Mouse (Mus musculus) CH12.LX (cell line): ENCODE results near the gene Btbd6. TPM values are rescaled to one million over a fixed set of nuclear protein-coding genes. Genes with fewer than 3 reads are reported as not detected.

Experiments
- DNase-seq: peaks from one replicate; pipeline ENCODE4 v3.0.0-alpha.2; 2013; ENCODE audit errors: extremely low read depth
- H3K27ac ChIP-seq: 2 replicates; pipeline ENCODE4 v1.5.1; 2012; ENCODE audit warnings: low read depth, mild to moderate bottlenecking, control low read depth, moderate library complexity; ENCODE audit not compliant: insufficient read depth
- H3K27me3 ChIP-seq: replicated peaks from 2 replicates; pipeline ENCODE3; 2012; ENCODE audit warnings: inconsistent platforms
- H3K36me3 ChIP-seq, 2 experiments: replicated peaks in 1 of 2; 2 replicates each; pipeline versions ENCODE3 to v1.6.1; 2012; ENCODE audit warnings: inconsistent platforms in 1 of 2, low read length in 1 of 2, mild to moderate bottlenecking in 1 of 2, mixed read lengths in 1 of 2, moderate library complexity in 1 of 2; ENCODE audit not compliant: control insufficient read depth in 1 of 2, insufficient read depth in 1 of 2
- H3K4me1 ChIP-seq, 2 experiments: 2 replicates each; pipeline ENCODE4 v1.6.1; 2012; ENCODE audit warnings: inconsistent platforms in 1 of 2, moderate library complexity in 1 of 2; ENCODE audit not compliant: insufficient read depth in 2 of 2, control insufficient read depth in 1 of 2
- H3K4me2 ChIP-seq: 2 replicates; pipeline ENCODE4 v1.6.1; 2012; ENCODE audit warnings: low read depth, mild to moderate bottlenecking, control low read depth; ENCODE audit not compliant: poor library complexity, insufficient read depth, severe bottlenecking
- H3K4me3 ChIP-seq, 3 experiments: fragments of 150-350 bp in 1 of 3; sonication (generic) in 1 of 3; replicated peaks in 1 of 3; 2 replicates each; pipeline versions ENCODE3 to v1.5.1; 2011 to 2012; ENCODE audit warnings: low read depth in 2 of 3, low read length in 2 of 3, mild to moderate bottlenecking in 2 of 3, moderate library complexity in 2 of 3, control low read depth in 1 of 3, improper control_type of control experiment in 1 of 3, inconsistent platforms in 1 of 3, mixed read lengths in 1 of 3; ENCODE audit not compliant: poor library complexity in 1 of 3
- H3K79me2 ChIP-seq: replicated peaks from 2 replicates; pipeline ENCODE4 v1.6.1; 2012; ENCODE audit warnings: mild to moderate bottlenecking, moderate library complexity; ENCODE audit not compliant: control insufficient read depth, poor library complexity, insufficient read depth, severe bottlenecking; ENCODE audit errors: extremely low read depth
- H3K9ac ChIP-seq: 2 replicates; pipeline ENCODE4 v1.6.1; 2012; ENCODE audit warnings: low read depth, mild to moderate bottlenecking, control low read depth, moderate library complexity; ENCODE audit not compliant: insufficient read depth
- H3K9me3 ChIP-seq: replicated peaks from 2 replicates; pipeline ENCODE3; 2012; ENCODE audit warnings: low read length, inconsistent platforms, mixed read lengths
- BHLHE40 ChIP-seq: IDR thresholded peaks from 2 replicates; pipeline ENCODE4 v1.6.1; 2011; ENCODE audit warnings: mild to moderate bottlenecking, low read depth, low read length, improper control_type of control experiment
- CHD2 ChIP-seq: IDR thresholded peaks from 2 replicates; pipeline ENCODE4 v1.6.1; 2011; ENCODE audit warnings: low read length, improper control_type of control experiment
- CTCF ChIP-seq, 2 experiments: IDR thresholded peaks in 1 of 2; conservative IDR thresholded peaks in 1 of 2; 2 replicates each; pipeline ENCODE4 v1.5.1; 2011 to 2012; ENCODE audit warnings: low read depth in 2 of 2, low read length in 2 of 2, improper control_type of control experiment in 1 of 2, inconsistent platforms in 1 of 2, mild to moderate bottlenecking in 1 of 2, moderate library complexity in 1 of 2
- E2F4 ChIP-seq: IDR thresholded peaks from 2 replicates; pipeline ENCODE4 v1.6.1; 2011; ENCODE audit warnings: low read depth, low read length, improper control_type of control experiment; ENCODE audit not compliant: insufficient replicate concordance
- GABPA ChIP-seq: IDR thresholded peaks from 2 replicates; pipeline ENCODE4 v1.6.1; 2012; ENCODE audit warnings: low read depth, low read length, improper control_type of control experiment, inconsistent platforms; ENCODE audit not compliant: insufficient replicate concordance
- JUN ChIP-seq: IDR thresholded peaks from 2 replicates; pipeline ENCODE4 v1.6.1; 2011; ENCODE audit warnings: low read depth, mild to moderate bottlenecking, low read length, improper control_type of control experiment, moderate library complexity; ENCODE audit not compliant: insufficient read depth
- KAT2A ChIP-seq: IDR thresholded peaks from 2 replicates; pipeline ENCODE4 v1.6.1; 2012; ENCODE audit warnings: low read length, improper control_type of control experiment, inconsistent platforms; ENCODE audit not compliant: insufficient replicate concordance
- MEF2A ChIP-seq: IDR thresholded peaks from 2 replicates; pipeline ENCODE4 v1.6.1; 2014; ENCODE audit warnings: low read depth, mild to moderate bottlenecking, inconsistent platforms, low read length, improper control_type of control experiment, borderline replicate concordance
- MXI1 ChIP-seq: IDR thresholded peaks from 2 replicates; pipeline ENCODE4 v1.6.1; 2011; ENCODE audit warnings: mild to moderate bottlenecking, low read depth, low read length, improper control_type of control experiment
- NRF1 ChIP-seq: IDR thresholded peaks from 2 replicates; pipeline ENCODE4 v1.6.1; 2014; ENCODE audit warnings: low read depth, mild to moderate bottlenecking, inconsistent platforms, low read length, improper control_type of control experiment, moderate library complexity
- PAX5 ChIP-seq: IDR thresholded peaks from 2 replicates; pipeline ENCODE4 v1.6.1; 2012; ENCODE audit warnings: low read length, inconsistent platforms, mixed read lengths
- POLR2A ChIP-seq: IDR thresholded peaks from 2 replicates; pipeline ENCODE4 v1.6.1; 2011; ENCODE audit warnings: low read depth, mild to moderate bottlenecking, improper control_type of control experiment, low read length
- SIN3A ChIP-seq: IDR thresholded peaks from 2 replicates; pipeline ENCODE4 v1.6.1; 2012; ENCODE audit warnings: low read length, improper control_type of control experiment, inconsistent platforms
- UBTF ChIP-seq: IDR thresholded peaks from 2 replicates; pipeline ENCODE4 v1.6.1; 2012; ENCODE audit warnings: low read depth, mild to moderate bottlenecking, inconsistent platforms, low read length, improper control_type of control experiment, moderate library complexity
- USF2 ChIP-seq: conservative IDR thresholded peaks from 2 replicates; pipeline ENCODE4 v1.6.1; 2011; ENCODE audit warnings: low read depth, low read length, improper control_type of control experiment
- ZNF384 ChIP-seq: IDR thresholded peaks from 2 replicates; pipeline ENCODE4 v1.6.1; 2012; ENCODE audit warnings: low read depth, low read length, improper control_type of control experiment, inconsistent platforms
- dilution Hi-C: fragments of 300-500 bp; cut with MboI; formaldehyde crosslinking; loops from 2 replicates; pipeline ENCODE4 v1.14.3; 2020; ENCODE audit warnings: low sequenced_read_pairs; ENCODE audit not compliant: extremely low pct_unique_long_range_greater_than_20kb, extremely low pct_ligation_motif_present
- in situ Hi-C: fragments of 300-500 bp; cut with MboI; formaldehyde crosslinking; loops from 3 replicates; pipeline ENCODE4 v1.14.3; 2019; ENCODE audit warnings: low sequenced_read_pairs, low pct_ligation_motif_present, low pct_unique_long_range_greater_than_20kb, mixed read lengths
- polyA plus RNA-seq: library from polyadenylated mRNA; unstranded; fragments of >175 nt; gene quantifications from 2 replicates; pipeline ENCODE4 v1.2.1, GENCODE M21; 2012; ENCODE audit warnings: low read depth; ENCODE audit not compliant: insufficient read length
- total RNA-seq, 2 experiments: library from RNA; depleted of rRNA; stranded (reverse); fragments of 300-350 nt in 1 of 2; fragments of >200 nt in 1 of 2; gene quantifications; 2 replicates each; pipeline ENCODE4 v1.2.3; 2012 to 2014

The Btbd6 gene
- total and polyA plus RNA-seq, 3 experiments, result 5.6 to 11.9 (median 9.9) TPM

DNA sequence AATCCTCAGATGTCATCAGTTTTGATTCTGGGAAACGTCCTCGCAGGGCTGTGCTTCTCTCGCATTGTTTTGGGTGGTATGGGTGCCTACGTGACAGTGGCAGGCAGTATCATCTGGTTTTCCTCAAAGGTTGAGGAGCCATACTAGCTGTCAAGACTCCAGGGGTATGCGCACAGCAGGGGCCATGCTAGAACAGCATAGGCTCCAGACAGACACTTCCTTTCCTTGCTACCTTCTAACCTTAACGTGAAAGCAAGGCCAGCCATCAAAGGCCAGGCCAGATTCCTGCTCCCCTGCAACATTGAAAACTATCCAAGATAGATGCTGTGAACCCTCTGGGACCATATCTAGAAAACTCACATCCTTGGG lies 25.5 kb upstream of the Btbd6 start:
- peak overlapping the region in 2 of 3 experiments; percentile 18 to 64 for H3K4me3 ChIP-seq
- H3K27ac ChIP-seq, result no peak overlapping the region
- peaks cover 3 to 12% of the 10 kb centered on the region in 2 experiments; a peak in 3 of 4 replicates for H3K4me1 ChIP-seq
- DNase-seq, result no peak
- peak overlapping the region; percentile 89 for H3K4me2 ChIP-seq
- in situ Hi-C loops (no loop called here), dilution Hi-C loops (no loop called here)
- peak overlapping the region; percentile 27; the same call in 1 of the 2 replicates for H3K9ac ChIP-seq
- H3K9me3 ChIP-seq, result no peaks in the 10 kb centered on the region
- H3K79me2 ChIP-seq, result no peaks in the 10 kb centered on the region
- TF ChIP-seq NRF1 (no peak), MXI1 (0 out of 2 replicates have a peak, but pooled peaks have one; percentile 8)
- H3K27me3 ChIP-seq, result peaks cover 32% of the 10 kb centered on the region
- H3K36me3 ChIP-seq, result peaks cover 0 to 12% of the 10 kb centered on the region in 2 experiments

DNA sequence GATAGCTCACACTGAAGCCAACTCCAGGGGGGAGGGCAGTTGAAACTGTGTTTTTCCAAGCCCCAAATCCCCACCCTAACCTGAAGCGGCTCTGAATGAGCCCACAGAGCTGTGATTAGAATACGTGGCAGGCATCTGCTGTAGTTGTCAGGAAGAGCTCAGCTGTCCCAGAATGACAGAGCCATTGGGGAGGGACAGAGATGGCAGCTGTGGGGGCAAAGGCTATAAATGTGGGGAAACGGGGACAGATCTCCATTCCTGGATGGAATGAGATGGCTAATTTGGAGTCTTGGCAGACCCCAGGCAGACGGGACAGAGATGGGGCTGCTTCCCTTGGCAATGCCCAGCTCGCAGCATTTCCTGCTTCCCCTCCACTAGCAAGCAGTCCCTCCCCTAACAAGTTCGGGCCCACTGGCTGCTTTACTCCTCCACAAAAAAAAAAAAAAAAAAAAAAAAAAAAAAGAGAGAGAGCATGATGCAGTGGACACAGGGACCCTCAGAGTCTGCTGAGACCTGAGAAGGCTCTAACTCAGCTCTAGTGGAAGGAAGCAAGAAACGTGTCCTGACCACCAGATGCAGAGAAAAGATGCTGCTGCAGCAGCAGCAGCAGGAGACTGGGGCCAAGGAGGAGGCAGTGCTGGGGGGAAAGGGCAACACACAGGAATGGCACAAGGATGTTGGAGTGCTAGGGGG lies 25.0 kb upstream of the Btbd6 start:
- Histone ChIP-seq H3K79me2 (no peaks in the 10 kb centered on the region), H3K4me1 (peaks cover 3 to 12% of the 10 kb centered on the region in 2 experiments; a peak in 3 of 4 replicates), H3K27me3 (peaks cover 32% of the 10 kb centered on the region), H3K4me3 (no peak overlapping the region)
- in situ Hi-C loops, result no loop called here
- no peak for TF ChIP-seq MEF2A
- TF ChIP-seq POLR2A, result no peak
- no peak for TF ChIP-seq KAT2A
- peak; percentile 34; the same call in 1 of the 2 replicates for TF ChIP-seq ZNF384
- TF ChIP-seq, all 38 proteins: peak for 1
- no peak for DNase-seq
- H3K4me2 ChIP-seq, result no peak overlapping the region
- H3K36me3 ChIP-seq, result peaks cover 0 to 14% of the 10 kb centered on the region in 2 experiments
- H3K9me3 ChIP-seq, result no peaks in the 10 kb centered on the region
- dilution Hi-C loops, result no loop called here
- no peak overlapping the region for H3K27ac ChIP-seq
- no peak overlapping the region for H3K9ac ChIP-seq

DNA sequence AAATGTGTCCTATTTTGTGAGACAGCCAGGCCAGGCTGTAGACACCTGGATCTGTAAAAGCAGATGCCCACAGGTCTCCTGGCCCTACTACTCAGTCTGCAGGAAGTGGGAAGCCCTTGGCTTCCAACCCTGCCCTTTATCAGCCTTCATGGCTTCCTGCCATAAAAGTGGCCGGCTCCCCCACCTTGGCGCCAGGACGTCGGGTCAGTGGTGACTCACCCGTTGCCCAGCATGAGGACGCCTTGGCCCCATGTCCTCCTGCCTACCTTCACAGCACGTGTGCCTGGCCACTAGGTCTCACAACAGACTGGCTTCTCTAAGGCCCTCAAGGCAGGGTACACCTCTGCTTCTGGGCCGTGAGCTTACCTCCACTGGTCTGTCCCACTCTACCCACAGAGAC lies 23.8 kb upstream of the Btbd6 start:
- Histone ChIP-seq H3K9ac (no peak overlapping the region), H3K79me2 (no peaks in the 10 kb centered on the region), H3K27ac (no peak overlapping the region), H3K4me3 (no peak overlapping the region), H3K36me3 (peaks cover 0 to 24% of the 10 kb centered on the region in 2 experiments), H3K9me3 (no peaks in the 10 kb centered on the region), H3K4me1 (peaks cover 3 to 12% of the 10 kb centered on the region in 2 experiments; a peak in 3 of 4 replicates), H3K4me2 (no peak overlapping the region), H3K27me3 (peaks cover 32% of the 10 kb centered on the region)
- dilution Hi-C loops, result no loop called here
- TF ChIP-seq ZNF384 (no peak), KAT2A (no peak), CHD2 (no peak), CTCF (conservative IDR thresholded peaks at IDR 0.05 in 1 of 2, IDR thresholded peaks at IDR 0.05 in 1 of 2; ENCODE audit: low read depth in 2 of 2, low read length in 2 of 2) (no peak), GABPA (no peak), BHLHE40 (no peak), JUN (no peak), MEF2A (no peak), E2F4 (no peak), SIN3A (no peak), UBTF (no peak), PAX5 (no peak), USF2 (no peak)
- DNase-seq, result no peak
- in situ Hi-C loops, result no loop called here
